Comparison of ENCODE assay signal across 29 mouse cellular contexts in the genomic region with DNA sequence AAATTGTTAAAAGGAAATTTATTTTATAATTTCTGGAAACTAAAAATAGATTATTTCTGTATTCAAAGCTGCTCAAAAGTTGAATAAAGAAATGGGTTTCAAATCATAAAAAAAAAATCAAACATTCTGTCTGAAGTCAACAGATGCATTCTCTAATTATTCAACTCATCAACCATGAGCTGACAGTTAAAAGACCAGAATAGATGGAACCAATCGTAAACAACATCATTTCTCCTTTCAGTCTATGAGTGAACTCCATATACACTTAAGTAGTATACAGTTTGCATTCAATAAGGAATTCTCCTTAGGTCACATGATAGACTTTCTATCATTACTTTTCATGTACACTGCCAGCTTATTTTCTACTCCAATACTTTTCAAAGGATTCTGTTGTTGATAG.
"Had no signal": no experiment of that assay in that cellular context is flagged by ENCODE, and none has a peak within 500 bp of the region (broad histone marks: within the 10 kb centered on the region; RNA-seq: fewer than 3 reads in every experiment).

No protein-coding gene starts in this region.

- H3K4me2 ChIP-seq: heart, embryonic 12.5 days; hindbrain, embryonic 12.5 days; hindbrain, embryonic 14.5 days; intestine, embryonic 15.5 days; limb, embryonic 12.5 days; liver, embryonic 11.5 days; liver, embryonic 13.5 days; liver, embryonic 15.5 days had no signal

- H3K27me3 ChIP-seq: heart, embryonic 12.5 days; hindbrain, embryonic 12.5 days; intestine, embryonic 15.5 days; limb, embryonic 12.5 days; liver, embryonic 13.5 days; liver, embryonic 15.5 days had no signal

- H3K9me3 ChIP-seq: heart, embryonic 10.5 days; heart, embryonic 12.5 days; hindbrain, embryonic 10.5 days; hindbrain, embryonic 12.5 days; intestine, embryonic 15.5 days; limb, embryonic 10.5 days; liver, embryonic 13.5 days; liver, embryonic 15.5 days had no signal

- H3K9ac ChIP-seq: heart, embryonic 12.5 days; hindbrain, embryonic 12.5 days; hindbrain, embryonic 14.5 days; intestine, embryonic 15.5 days; limb, embryonic 12.5 days; liver, embryonic 13.5 days; liver, embryonic 15.5 days; liver, postnatal 0 days had no signal

- DNase-seq: gastrocnemius, postnatal 14 days; gastrocnemius, postnatal 36 days; heart, adult 18-20 months; heart, postnatal 10 days; heart, postnatal 4 days; kidney, adult 18-20 months; kidney, adult 8-10 months; kidney, postnatal 10 days; kidney, postnatal 25 days; kidney, postnatal 4 days; layer of hippocampus, postnatal 36 days; liver; liver, embryonic 13.5 days; liver, postnatal 0 days had no signal

- H3K4me3 ChIP-seq: heart, embryonic 10.5 days; heart, embryonic 12.5 days; hindbrain, embryonic 10.5 days; hindbrain, embryonic 12.5 days; intestine, embryonic 15.5 days; layer of hippocampus, adult 2 months; left cerebral cortex, adult 2 months; limb, embryonic 10.5 days; limb, embryonic 12.5 days; liver, embryonic 13.5 days; liver, embryonic 15.5 days had no signal

- ATAC-seq: hindbrain, embryonic 16.5 days; inflammation-experienced regulatory T-cells, adult 6 months; intestine, embryonic 15.5 days; intestine, postnatal 0 days; liver, postnatal 0 days had no signal

- H3K27ac ChIP-seq: heart, embryonic 10.5 days; hindbrain, embryonic 10.5 days; hindbrain, embryonic 12.5 days; hindbrain, embryonic 14.5 days; intestine, embryonic 15.5 days; layer of hippocampus, adult 2 months; left cerebral cortex, adult 2 months; limb, embryonic 10.5 days; limb, embryonic 12.5 days; liver, embryonic 13.5 days; liver, embryonic 15.5 days had no signal

- H3K4me1 ChIP-seq: heart, embryonic 10.5 days; heart, embryonic 12.5 days; hindbrain, embryonic 10.5 days; hindbrain, embryonic 12.5 days; intestine, embryonic 15.5 days; limb, embryonic 10.5 days; limb, embryonic 12.5 days; liver, embryonic 13.5 days; liver, embryonic 15.5 days had no signal

- H3K36me3 ChIP-seq: heart, embryonic 10.5 days; heart, embryonic 12.5 days; hindbrain, embryonic 10.5 days; hindbrain, embryonic 12.5 days; intestine, embryonic 15.5 days; limb, embryonic 10.5 days; limb, embryonic 12.5 days; liver, embryonic 13.5 days; liver, embryonic 15.5 days had no signal
